Mouse (Mus musculus): Measurements from ENCODE around the gene Cbfa2t3. TPM values are rescaled to one million over a fixed set of nuclear protein-coding genes. Genes with fewer than 3 reads are reported as not detected.
"Not testable (repeated sequence)": the region's sequence is repeated elsewhere in the genome, so short reads cannot be mapped to it uniquely, and the experiment has no call there.

Gene Cbfa2t3
- polyA plus RNA-seq, 1 experiment from 2014 or later, result 21.4 TPM

- Histone ChIP-seq H3K27me3 (replicated peaks) (no peaks in the 10 kb centered on the region), H3K9me3 (no peaks in the 10 kb centered on the region), H3K27ac (0 out of 2 replicates have a peak overlapping the region, but pooled peaks have one; percentile 5), H3K36me3 (replicated peaks) (peaks cover 18% of the 10 kb centered on the region), H3K4me2 (no peak overlapping the region), H3K9ac (no peak overlapping the region), H3K4me3 (no peak overlapping the region), H3K4me1 (peaks cover 9% of the 10 kb centered on the region; the same call in 1 of the 2 replicates)
- WGBS, result 33% methylated on average over 16 of the region's 16 CpGs
- 0 out of 2 replicates have a peak, but pooled peaks have one; percentile 51 for ATAC-seq (replicated peaks)
These were observed 59.2 kb downstream of the Cbfa2t3 start for GRCm38 (mm10) chr8:122639521-122640248.

DNA sequence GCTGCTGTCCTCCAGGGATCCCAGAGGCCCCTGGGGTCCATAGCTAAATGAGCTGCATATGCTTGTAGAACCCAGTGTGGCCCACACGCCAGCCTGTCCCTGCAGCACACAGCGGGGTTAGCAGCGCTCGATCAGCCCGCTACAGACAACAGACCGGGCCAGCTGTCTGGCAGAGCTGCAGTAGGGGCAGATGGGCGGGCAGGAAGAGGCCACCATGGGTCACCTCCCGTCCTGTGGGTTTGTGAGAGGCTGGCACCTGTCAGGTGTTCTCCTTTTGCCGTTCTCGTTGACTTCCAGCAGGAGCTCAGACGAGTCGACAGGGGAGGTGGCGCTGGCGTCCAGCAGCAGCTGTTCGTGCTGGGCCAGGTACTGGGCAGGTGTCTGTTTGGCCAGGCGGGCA, 60.3 kb downstream of the Cbfa2t3 start:
- Histone ChIP-seq H3K4me3 (no peak overlapping the region), H3K36me3 (replicated peaks) (peaks cover 27% of the 10 kb centered on the region), H3K27me3 (replicated peaks) (no peaks in the 10 kb centered on the region), H3K4me2 (no peak overlapping the region), H3K9ac (no peak overlapping the region), H3K4me1 (peaks cover 9% of the 10 kb centered on the region; the same call in 1 of the 2 replicates), H3K9me3 (no peaks in the 10 kb centered on the region), H3K27ac (no peak overlapping the region)
- WGBS, result 72% methylated on average over 16 of the region's 16 CpGs
- no peak for ATAC-seq (replicated peaks)

DNA sequence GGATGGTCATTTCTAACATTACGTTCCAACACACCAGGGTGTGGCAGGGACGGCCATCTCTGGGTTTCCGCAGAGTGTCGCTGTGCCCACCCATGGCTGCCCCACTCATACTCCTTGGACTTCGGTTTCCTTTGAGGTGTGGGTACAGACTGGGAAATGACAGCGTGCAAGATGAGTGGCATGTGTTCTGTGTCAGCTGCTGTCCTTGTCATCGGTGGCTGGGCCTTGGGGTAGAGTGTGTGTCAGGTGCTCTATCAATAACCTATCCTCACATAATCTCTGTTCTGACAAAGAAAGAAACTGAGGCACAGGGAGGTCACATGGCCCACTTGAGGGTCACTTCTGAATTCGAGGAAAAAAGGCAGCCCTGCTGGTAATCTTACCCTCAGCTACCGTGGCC, 61.7 kb downstream of the Cbfa2t3 start:
- H3K27me3 ChIP-seq (replicated peaks), result no peaks in the 10 kb centered on the region
- H3K4me1 ChIP-seq, result peaks cover 9% of the 10 kb centered on the region; the same call in 1 of the 2 replicates
- no peak overlapping the region for H3K4me2 ChIP-seq
- H3K36me3 ChIP-seq (replicated peaks), result peaks cover 32% of the 10 kb centered on the region
- H3K9ac ChIP-seq, result no peak overlapping the region
- no peak overlapping the region for H3K27ac ChIP-seq
- no peak for ATAC-seq (replicated peaks)
- WGBS, result 92% methylated on average over 9 of the region's 9 CpGs
- no peaks in the 10 kb centered on the region for H3K9me3 ChIP-seq
- no peak overlapping the region for H3K4me3 ChIP-seq

DNA sequence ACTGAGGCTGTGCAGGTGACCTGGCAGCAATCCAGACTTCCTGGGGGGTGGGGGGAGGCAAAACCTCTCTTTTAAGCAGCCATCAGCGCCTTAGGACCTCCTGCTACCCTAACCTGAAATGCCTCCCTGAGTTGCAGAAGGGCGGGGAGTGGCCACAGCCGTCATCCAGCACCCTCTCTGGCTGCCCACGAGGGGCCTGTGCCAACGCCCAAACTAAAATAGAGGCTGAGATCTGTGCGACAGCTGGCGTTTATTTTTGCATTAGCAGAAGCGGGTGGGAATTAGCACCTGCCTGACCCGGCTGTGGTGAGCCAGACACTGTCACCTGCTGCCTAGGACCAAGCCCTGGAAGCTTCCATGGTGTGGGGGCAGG, 62.1 kb downstream of the Cbfa2t3 start:
- peaks cover 32% of the 10 kb centered on the region for H3K36me3 ChIP-seq (replicated peaks)
- WGBS, result 81% methylated on average over 9 of the region's 9 CpGs
- no peak overlapping the region for H3K4me3 ChIP-seq
- H3K4me2 ChIP-seq, result no peak overlapping the region
- no peak for ATAC-seq (replicated peaks)
- H3K27ac ChIP-seq, result no peak overlapping the region
- peaks cover 9% of the 10 kb centered on the region; the same call in 1 of the 2 replicates for H3K4me1 ChIP-seq
- no peaks in the 10 kb centered on the region for H3K9me3 ChIP-seq
- no peaks in the 10 kb centered on the region for H3K27me3 ChIP-seq (replicated peaks)
- H3K9ac ChIP-seq, result no peak overlapping the region

GRCm38 (mm10) chr8:122635878-122636802, 62.8 kb downstream of the Cbfa2t3 start:
- Histone ChIP-seq H3K4me2 (no peak overlapping the region), H3K4me3 (no peak overlapping the region), H3K27me3 (replicated peaks) (no peaks in the 10 kb centered on the region), H3K4me1 (peaks cover 9% of the 10 kb centered on the region; the same call in 1 of the 2 replicates), H3K9me3 (no peaks in the 10 kb centered on the region), H3K9ac (no peak overlapping the region), H3K27ac (no peak overlapping the region), H3K36me3 (replicated peaks) (peaks cover 32% of the 10 kb centered on the region)
- no peak for ATAC-seq (replicated peaks)
- 80% methylated on average over 14 of the region's 14 CpGs for WGBS

DNA sequence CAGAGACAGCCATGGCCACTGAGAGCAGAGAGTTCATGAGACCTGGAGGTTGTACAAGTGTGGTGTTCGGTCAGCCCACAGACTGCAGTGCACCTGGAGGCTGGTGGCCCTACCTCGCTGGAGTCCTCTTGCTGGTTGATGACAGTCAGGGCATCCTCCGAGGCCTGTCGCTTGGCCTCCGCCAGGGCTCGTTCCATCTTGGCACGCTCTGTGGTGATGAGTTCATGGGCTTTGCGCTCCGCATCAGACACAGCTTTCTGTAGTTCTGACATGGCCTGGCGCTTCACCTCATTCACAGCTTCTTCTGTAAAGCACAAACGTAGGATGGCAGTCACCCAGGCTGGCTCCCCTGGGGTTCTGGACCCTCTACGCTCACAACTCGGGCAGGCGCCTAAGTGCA, 65.7 kb downstream of the Cbfa2t3 start:
- Histone ChIP-seq H3K9me3 (no peaks in the 10 kb centered on the region), H3K27me3 (replicated peaks) (no peaks in the 10 kb centered on the region), H3K4me3 (no peak overlapping the region), H3K9ac (no peak overlapping the region), H3K4me2 (no peak overlapping the region), H3K4me1 (no peaks in the 10 kb centered on the region), H3K27ac (no peak overlapping the region), H3K36me3 (replicated peaks) (peaks cover 35% of the 10 kb centered on the region)
- no peak for ATAC-seq (replicated peaks)
- whole genome bisulfite sequencing, result 93% methylated on average over 14 of the region's 14 CpGs

DNA sequence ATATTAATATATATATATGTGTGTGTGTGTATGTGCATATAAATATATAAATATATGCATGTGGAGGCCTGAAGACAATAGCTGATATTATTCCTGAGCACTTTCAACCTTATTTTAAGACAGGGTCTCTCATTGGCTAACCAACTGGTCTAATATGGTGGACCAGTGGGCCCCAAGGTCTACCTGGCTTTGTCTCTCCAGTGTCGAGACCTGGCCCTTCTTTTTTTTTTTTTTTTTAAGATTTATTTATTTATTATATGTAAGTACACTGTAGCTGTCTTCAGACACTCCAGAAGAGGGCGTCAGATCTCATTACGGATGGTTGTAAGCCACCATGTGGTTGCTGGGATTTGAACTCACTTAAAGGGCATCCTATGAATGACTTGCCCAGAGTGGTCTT, 66.8 kb downstream of the Cbfa2t3 start:
- H3K27me3 ChIP-seq (replicated peaks); H3K4me3 ChIP-seq; ATAC-seq (replicated peaks); H3K9me3 ChIP-seq; H3K4me1 ChIP-seq; H3K27ac ChIP-seq; H3K9ac ChIP-seq; H3K4me2 ChIP-seq: not testable (repeated sequence)
- WGBS, result 75% methylated on average over 3 of the region's 3 CpGs
- peaks cover 30% of the 10 kb centered on the region for H3K36me3 ChIP-seq (replicated peaks)

- ATAC-seq (replicated peaks), result no peak
- peaks cover 30% of the 10 kb centered on the region for H3K36me3 ChIP-seq (replicated peaks)
- no peak overlapping the region for H3K27ac ChIP-seq
- 0 out of 2 replicates have a peak overlapping the region, but pooled peaks have one; percentile 14 for H3K4me2 ChIP-seq
- 0 out of 2 replicates have a peak overlapping the region, but pooled peaks have one; percentile 1 for H3K4me3 ChIP-seq
- H3K9me3 ChIP-seq, result no peaks in the 10 kb centered on the region
- H3K9ac ChIP-seq, result no peak overlapping the region
- 51% methylated on average over 22 of the region's 22 CpGs for WGBS
- H3K27me3 ChIP-seq (replicated peaks), result no peaks in the 10 kb centered on the region
- H3K4me1 ChIP-seq, result no peaks in the 10 kb centered on the region
These were observed 68.2 kb downstream of the Cbfa2t3 start for GRCm38 (mm10) chr8:122630696-122631095.

DNA sequence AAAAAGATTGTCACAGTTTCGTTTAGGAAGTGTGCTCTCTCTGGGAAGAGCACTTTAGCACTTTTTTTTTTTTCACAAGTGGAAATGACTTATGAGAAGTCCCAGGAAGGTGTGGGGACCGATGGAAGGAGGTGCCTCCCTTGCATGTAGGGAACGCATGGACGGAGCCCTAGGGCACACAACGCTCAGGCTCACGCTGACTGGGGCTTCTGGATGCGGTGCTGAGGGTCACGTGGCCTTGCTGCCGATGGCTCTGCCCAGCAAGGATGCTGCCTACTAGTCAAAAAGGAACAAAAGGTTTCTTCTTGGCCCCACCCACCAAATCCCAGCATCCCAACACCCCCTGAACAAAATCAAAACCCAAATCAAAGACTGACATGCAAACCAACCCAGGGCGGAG, 69.5 kb downstream of the Cbfa2t3 start:
- H3K36me3 ChIP-seq (replicated peaks), result peaks cover 19% of the 10 kb centered on the region
- H3K4me2 ChIP-seq, result no peak overlapping the region
- WGBS, result 14% methylated on average over 10 of the region's 10 CpGs
- H3K4me1 ChIP-seq, result no peaks in the 10 kb centered on the region
- no peak overlapping the region for H3K9ac ChIP-seq
- no peak for ATAC-seq (replicated peaks)
- no peaks in the 10 kb centered on the region for H3K9me3 ChIP-seq
- H3K4me3 ChIP-seq, result no peak overlapping the region
- no peaks in the 10 kb centered on the region for H3K27me3 ChIP-seq (replicated peaks)
- no peak overlapping the region for H3K27ac ChIP-seq

DNA sequence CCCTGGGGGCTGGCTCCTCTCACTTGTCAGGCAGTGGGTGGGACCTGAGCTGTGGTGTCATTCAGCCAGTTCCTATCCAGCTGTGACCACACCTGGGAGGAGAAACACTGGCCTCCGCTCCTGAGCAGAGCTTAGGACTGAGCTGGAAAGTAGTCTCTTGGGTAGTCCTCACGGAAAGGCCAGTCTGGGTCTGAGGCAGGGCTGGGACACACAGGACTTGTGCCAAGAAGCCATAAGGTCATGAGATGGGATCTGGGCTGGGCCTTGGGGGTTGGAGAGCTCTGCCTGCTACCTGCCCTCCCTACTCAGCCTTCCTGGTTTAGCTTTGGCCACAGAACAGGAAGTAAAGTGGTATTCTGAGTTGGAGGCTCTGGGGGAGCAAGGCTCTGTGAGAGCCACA, 72.0 kb downstream of the Cbfa2t3 start:
- H3K27me3 ChIP-seq (replicated peaks), result no peaks in the 10 kb centered on the region
- H3K9me3 ChIP-seq, result no peaks in the 10 kb centered on the region
- H3K4me3 ChIP-seq, result no peak overlapping the region
- WGBS, result 81% methylated on average over 2 of the region's 2 CpGs
- H3K9ac ChIP-seq, result no peak overlapping the region
- no peak overlapping the region for H3K27ac ChIP-seq
- no peak overlapping the region for H3K4me2 ChIP-seq
- H3K4me1 ChIP-seq, result no peaks in the 10 kb centered on the region
- no peak; the same call in 1 of the 2 replicates for ATAC-seq (replicated peaks)
- H3K36me3 ChIP-seq (replicated peaks), result peaks cover 3% of the 10 kb centered on the region

DNA sequence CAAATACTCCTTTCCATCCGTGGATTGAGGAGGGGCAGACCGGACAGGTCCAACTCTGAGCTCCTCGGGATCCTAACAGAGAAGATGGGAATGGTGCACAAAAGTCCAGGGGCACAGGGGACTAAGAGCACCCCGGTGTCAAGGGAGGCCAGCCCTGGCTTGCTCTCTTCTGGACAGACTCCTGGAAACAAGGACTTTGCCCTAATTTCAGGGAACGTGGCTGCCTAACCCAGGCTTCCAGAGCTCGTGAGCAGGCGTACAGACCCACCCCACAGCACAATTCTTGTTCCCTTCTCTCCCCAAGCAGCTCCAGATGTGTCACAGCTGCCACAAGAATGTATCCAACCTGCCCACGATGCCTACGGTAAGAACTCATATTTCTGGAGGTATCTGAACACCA, 73.1 kb downstream of the Cbfa2t3 start:
- no peak overlapping the region for H3K9ac ChIP-seq
- H3K9me3 ChIP-seq, result no peaks in the 10 kb centered on the region
- H3K4me3 ChIP-seq, result no peak overlapping the region
- no peak for ATAC-seq (replicated peaks)
- no peak overlapping the region for H3K27ac ChIP-seq
- 85% methylated on average over 9 of the region's 9 CpGs for WGBS
- H3K4me2 ChIP-seq, result no peak overlapping the region
- H3K36me3 ChIP-seq (replicated peaks), result peaks cover 3% of the 10 kb centered on the region; the same call in 1 of the 2 replicates
- no peaks in the 10 kb centered on the region for H3K4me1 ChIP-seq
- no peaks in the 10 kb centered on the region for H3K27me3 ChIP-seq (replicated peaks)

GRCm38 (mm10) chr8:122624653-122625052, 74.3 kb downstream of the Cbfa2t3 start:
- WGBS, result 78% methylated on average over 5 of the region's 5 CpGs
- Histone ChIP-seq H3K36me3 (replicated peaks) (no peaks in the 10 kb centered on the region), H3K9ac (no peak overlapping the region), H3K9me3 (no peaks in the 10 kb centered on the region), H3K27me3 (replicated peaks) (no peaks in the 10 kb centered on the region), H3K4me1 (no peaks in the 10 kb centered on the region), H3K4me3 (no peak overlapping the region), H3K27ac (no peak overlapping the region), H3K4me2 (no peak overlapping the region)
- no peak for ATAC-seq (replicated peaks)
